Mouse (Mus musculus) myocyte (in vitro differentiated cells): ENCODE measurements around the gene Gpr65. TPM values are rescaled to one million over a fixed set of nuclear protein-coding genes. Genes with fewer than 3 reads are reported as not detected.

Experiments used
- H3K27me3 ChIP-seq: one replicate; pipeline ENCODE4 v1.6.1; 2011; ENCODE audit not compliant: control insufficient read depth, insufficient read depth, insufficient read length
- H3K36me3 ChIP-seq: one replicate; pipeline ENCODE4 v1.6.1; 2011; ENCODE audit not compliant: control insufficient read depth, insufficient read depth
- H3K4me2 ChIP-seq: one replicate; pipeline ENCODE4 v1.6.1; 2011; ENCODE audit warnings: low read depth, control low read depth
- H3K4me3 ChIP-seq: one replicate; pipeline ENCODE4 v1.5.1; 2011; ENCODE audit warnings: mild to moderate bottlenecking, control low read depth, moderate library complexity
- H3K79me2 ChIP-seq: one replicate; pipeline ENCODE4 v1.6.1; 2011; ENCODE audit not compliant: control insufficient read depth, insufficient read depth
- H3ac ChIP-seq: one replicate; pipeline ENCODE4 v1.6.1; 2011; ENCODE audit not compliant: control insufficient read depth, insufficient read length
- CEBPB ChIP-seq: IDR thresholded peaks from 2 replicates; pipeline ENCODE4 v1.6.1; 2011; ENCODE audit warnings: mild to moderate bottlenecking, moderate library complexity; ENCODE audit not compliant: poor library complexity, insufficient read depth, severe bottlenecking
- E2F4 ChIP-seq: IDR thresholded peaks from one replicate; pipeline ENCODE4 v1.6.1; 2011; ENCODE audit warnings: mild to moderate bottlenecking, control low read depth, moderate library complexity; ENCODE audit not compliant: insufficient read depth
- MAX ChIP-seq: IDR thresholded peaks from one replicate; pipeline ENCODE4 v1.6.1; 2011; ENCODE audit warnings: low read depth, mild to moderate bottlenecking, control low read depth
- MYOD1 ChIP-seq, 3 experiments: IDR thresholded peaks; one replicate each; pipeline ENCODE4 v1.6.1; 2011; ENCODE audit warnings: control low read depth in 2 of 3, low read depth in 2 of 3, mild to moderate bottlenecking in 2 of 3, moderate library complexity in 1 of 3; ENCODE audit not compliant: insufficient read length in 2 of 3, control insufficient read depth in 1 of 3
- MYOG ChIP-seq, 3 experiments: IDR thresholded peaks; one replicate each; pipeline ENCODE4 v1.6.1; 2011; ENCODE audit warnings: control low read depth in 2 of 3, low read depth in 2 of 3, mild to moderate bottlenecking in 2 of 3; ENCODE audit not compliant: insufficient read length in 2 of 3, control insufficient read depth in 1 of 3, insufficient read depth in 1 of 3
- POLR2A ChIP-seq: IDR thresholded peaks from one replicate; pipeline ENCODE4 v1.6.1; 2011; ENCODE audit warnings: low read depth, mild to moderate bottlenecking, control low read depth, moderate library complexity; ENCODE audit not compliant: insufficient read length
- POLR2AphosphoS2 ChIP-seq: IDR thresholded peaks from one replicate; pipeline ENCODE4 v1.6.1; 2011; ENCODE audit warnings: low read depth, control low read depth; ENCODE audit not compliant: insufficient read length
- REST ChIP-seq: IDR thresholded peaks from one replicate; pipeline ENCODE4 v1.6.1; 2011; ENCODE audit warnings: mild to moderate bottlenecking, control low read depth, moderate library complexity; ENCODE audit not compliant: insufficient read depth, insufficient read length
- SRF ChIP-seq: IDR thresholded peaks from one replicate; pipeline ENCODE4 v1.6.1; 2011; ENCODE audit warnings: low read depth; ENCODE audit not compliant: control insufficient read depth, insufficient read length
- TCF12 ChIP-seq: IDR thresholded peaks from one replicate; pipeline ENCODE4 v1.6.1; 2011; ENCODE audit warnings: mild to moderate bottlenecking, control low read depth; ENCODE audit not compliant: poor library complexity, insufficient read depth, severe bottlenecking
- TCF3 ChIP-seq: IDR thresholded peaks from one replicate; pipeline ENCODE4 v1.6.1; 2011; ENCODE audit warnings: low read depth, control low read depth; ENCODE audit not compliant: insufficient read length
- USF1 ChIP-seq: IDR thresholded peaks from one replicate; pipeline ENCODE4 v1.6.1; 2011; ENCODE audit warnings: low read depth, mild to moderate bottlenecking, control low read depth, moderate library complexity
- polyA plus RNA-seq: library from polyadenylated mRNA; unstranded; fragments of >200 nt; fragmentation: generic; extraction: Trizol; gene quantifications from one replicate; pipeline ENCODE4 v1.2.1, GENCODE M21; 2012; ENCODE audit warnings: missing spikeins

Gene Gpr65
- polyA plus RNA-seq, 1 experiment, result not detected

- Histone ChIP-seq H3ac (no peak overlapping the region), H3K79me2 (no peaks in the 10 kb centered on the region), H3K36me3 (no peaks in the 10 kb centered on the region), H3K4me3 (no peak overlapping the region), H3K4me2 (no peak overlapping the region), H3K27me3 (no peaks in the 10 kb centered on the region)
- TF ChIP-seq CEBPB, result no peak
- TF ChIP-seq SRF, result no peak
- no peak for TF ChIP-seq TCF12
- TF ChIP-seq REST, result no peak
- TF ChIP-seq TCF3, result no peak
- no peak for TF ChIP-seq POLR2AphosphoS2
- no peak for TF ChIP-seq MAX
- no peak for TF ChIP-seq POLR2A
- TF ChIP-seq MYOG (IDR thresholded peaks at IDR 0.05; ENCODE audit: control insufficient read depth in 1 of 3, insufficient read depth in 1 of 3, insufficient read length in 2 of 3, low read depth in 2 of 3), result no peak
- no peak for TF ChIP-seq E2F4
- no peak for TF ChIP-seq USF1
- no peak for TF ChIP-seq MYOD1 (IDR thresholded peaks at IDR 0.05; ENCODE audit: control insufficient read depth in 1 of 3, insufficient read length in 2 of 3, low read depth in 2 of 3)
These were observed 1.6 kb downstream of the Gpr65 start for GRCm38 (mm10) chr12:98269791-98270745.

DNA sequence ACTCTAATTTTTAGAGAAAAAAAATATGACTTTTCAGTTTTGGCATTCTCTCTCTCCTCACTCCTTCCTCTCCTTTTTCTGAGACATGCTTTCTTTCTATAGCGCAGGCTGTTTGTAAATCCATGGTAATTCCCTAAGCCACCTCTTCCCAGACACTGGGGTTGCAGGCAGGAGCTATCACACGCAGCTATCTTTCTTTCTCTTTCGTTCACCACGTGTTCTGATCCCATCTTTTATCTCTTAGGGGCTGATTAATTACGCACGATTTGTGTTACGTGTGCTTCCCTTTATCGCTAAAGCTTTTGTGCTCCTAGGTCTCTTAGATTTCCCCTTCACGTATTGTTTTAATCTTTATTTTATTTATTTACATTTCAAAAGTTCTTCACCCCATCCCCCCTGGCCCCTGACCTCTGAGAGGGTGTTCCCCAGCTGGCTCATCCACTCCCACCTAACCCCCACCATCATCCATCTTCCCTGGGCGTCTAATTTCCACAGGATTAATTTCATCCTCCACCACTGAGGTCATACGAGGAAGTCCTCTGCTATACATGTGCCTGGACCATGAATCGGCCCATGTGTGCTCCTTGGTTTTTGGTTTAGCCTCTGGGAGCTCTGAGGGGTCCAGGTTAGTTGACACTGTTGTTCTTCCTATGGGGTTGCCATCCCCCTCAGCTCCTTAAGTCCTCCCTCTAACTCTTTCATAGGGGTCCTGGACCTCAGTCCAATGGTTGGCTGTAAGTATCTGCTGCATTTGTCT lies 2.6 kb downstream of the Gpr65 start:
- H3K79me2 ChIP-seq, result no peaks in the 10 kb centered on the region
- no peaks in the 10 kb centered on the region for H3K27me3 ChIP-seq
- no peak overlapping the region for H3K4me2 ChIP-seq
- TF ChIP-seq POLR2A (no peak), MYOD1 (IDR thresholded peaks at IDR 0.05; ENCODE audit: control insufficient read depth in 1 of 3, insufficient read length in 2 of 3, low read depth in 2 of 3) (no peak), E2F4 (no peak), MAX (no peak), POLR2AphosphoS2 (no peak), MYOG (IDR thresholded peaks at IDR 0.05; ENCODE audit: control insufficient read depth in 1 of 3, insufficient read depth in 1 of 3, insufficient read length in 2 of 3, low read depth in 2 of 3) (no peak), TCF12 (no peak), USF1 (no peak), SRF (no peak), CEBPB (no peak), REST (no peak), TCF3 (no peak)
- H3ac ChIP-seq, result no peak overlapping the region
- H3K36me3 ChIP-seq, result no peaks in the 10 kb centered on the region
- H3K4me3 ChIP-seq, result no peak overlapping the region

- Histone ChIP-seq H3K4me3 (no peak overlapping the region), H3K79me2 (no peaks in the 10 kb centered on the region), H3K4me2 (no peak overlapping the region), H3ac (no peak overlapping the region), H3K36me3 (no peaks in the 10 kb centered on the region), H3K27me3 (no peaks in the 10 kb centered on the region)
- TF ChIP-seq MAX (no peak), POLR2A (no peak), MYOD1 (IDR thresholded peaks at IDR 0.05; ENCODE audit: control insufficient read depth in 1 of 3, insufficient read length in 2 of 3, low read depth in 2 of 3) (no peak), REST (no peak), USF1 (no peak), CEBPB (no peak), TCF12 (no peak), MYOG (IDR thresholded peaks at IDR 0.05; ENCODE audit: control insufficient read depth in 1 of 3, insufficient read depth in 1 of 3, insufficient read length in 2 of 3, low read depth in 2 of 3) (no peak)
These were observed 4.0 kb downstream of the Gpr65 start for GRCm38 (mm10) chr12:98272433-98272832.

GRCm38 (mm10) chr12:98280530-98280929 lies 12.1 kb downstream of the Gpr65 start:
- Histone ChIP-seq H3K36me3 (no peaks in the 10 kb centered on the region), H3ac (no peak overlapping the region), H3K27me3 (no peaks in the 10 kb centered on the region), H3K4me3 (no peak overlapping the region), H3K79me2 (no peaks in the 10 kb centered on the region), H3K4me2 (no peak overlapping the region)
- TF ChIP-seq SRF (no peak), MAX (no peak), CEBPB (no peak), MYOG (IDR thresholded peaks at IDR 0.05; ENCODE audit: control insufficient read depth in 1 of 3, insufficient read depth in 1 of 3, insufficient read length in 2 of 3, low read depth in 2 of 3) (no peak), E2F4 (no peak), POLR2AphosphoS2 (no peak), TCF3 (no peak), POLR2A (no peak), MYOD1 (IDR thresholded peaks at IDR 0.05; ENCODE audit: control insufficient read depth in 1 of 3, insufficient read length in 2 of 3, low read depth in 2 of 3) (no peak), REST (no peak), USF1 (no peak), TCF12 (no peak)
